Mouse (Mus musculus) forebrain, embryonic 15.5 days (tissue): ENCODE results near the gene Clk2. TPM values are rescaled to one million over a fixed set of nuclear protein-coding genes. Genes with fewer than 3 reads are reported as not detected.

Experiments used
- ATAC-seq: fragments of 200-750 bp; cut with Nextera tagmentation; replicated peaks from 2 replicates; pipeline ENCODE4 v1.8.0; 2017; ENCODE audit warnings: mild to moderate bottlenecking, moderate TSS enrichment, moderate library complexity
- H3K27ac ChIP-seq: fragments of 300-500 bp; sonication (generic); replicated peaks from 2 replicates; pipeline ENCODE4 v1.5.1; 2015; ENCODE audit warnings: mild to moderate bottlenecking, inconsistent platforms
- H3K27me3 ChIP-seq: fragments of 300-500 bp; sonication (generic); 2 replicates; pipeline ENCODE4 v1.6.1; 2015; ENCODE audit warnings: inconsistent platforms
- H3K36me3 ChIP-seq: fragments of 300-500 bp; sonication (generic); 2 replicates; pipeline ENCODE4 v1.6.1; 2015; ENCODE audit warnings: mild to moderate bottlenecking, inconsistent platforms
- H3K4me1 ChIP-seq: fragments of 300-500 bp; sonication (generic); 2 replicates; pipeline ENCODE4 v1.6.1; 2015; ENCODE audit warnings: inconsistent platforms
- H3K4me2 ChIP-seq: fragments of 300-500 bp; sonication (generic); replicated peaks from 2 replicates; pipeline ENCODE4 v1.6.1; 2015; ENCODE audit warnings: mild to moderate bottlenecking, inconsistent platforms
- H3K4me3 ChIP-seq: fragments of 300-500 bp; sonication (generic); 2 replicates; pipeline ENCODE4 v1.5.1; 2015; ENCODE audit warnings: mild to moderate bottlenecking, inconsistent platforms
- H3K9ac ChIP-seq: fragments of 300-500 bp; sonication (generic); replicated peaks from 2 replicates; pipeline ENCODE4 v1.6.1; 2015; ENCODE audit warnings: mild to moderate bottlenecking, inconsistent platforms
- H3K9me3 ChIP-seq: fragments of 300-500 bp; sonication (generic); 2 replicates; pipeline ENCODE4 v1.6.1; 2016; ENCODE audit warnings: inconsistent platforms
- WGBS: fragments of 180-500 bp; shearing (Covaris S2); methylation state at CpG from one replicate; pipeline ENCODE4 v1.1.7; 2015; ENCODE audit warnings: mixed read lengths; 5-methylcytosine and 5-hydroxymethylcytosine counted together
- polyA plus RNA-seq: library from polyadenylated mRNA; unstranded; fragments of >200 nt; fragmentation: Nextera tagmentation; extraction: Ambion mirVana; gene quantifications from 2 replicates; pipeline ENCODE4 v1.2.1, GENCODE M21; 2015

The Clk2 gene
- polyA plus RNA-seq, 1 experiment from 2014 or later, result 26.9 TPM

DNA sequence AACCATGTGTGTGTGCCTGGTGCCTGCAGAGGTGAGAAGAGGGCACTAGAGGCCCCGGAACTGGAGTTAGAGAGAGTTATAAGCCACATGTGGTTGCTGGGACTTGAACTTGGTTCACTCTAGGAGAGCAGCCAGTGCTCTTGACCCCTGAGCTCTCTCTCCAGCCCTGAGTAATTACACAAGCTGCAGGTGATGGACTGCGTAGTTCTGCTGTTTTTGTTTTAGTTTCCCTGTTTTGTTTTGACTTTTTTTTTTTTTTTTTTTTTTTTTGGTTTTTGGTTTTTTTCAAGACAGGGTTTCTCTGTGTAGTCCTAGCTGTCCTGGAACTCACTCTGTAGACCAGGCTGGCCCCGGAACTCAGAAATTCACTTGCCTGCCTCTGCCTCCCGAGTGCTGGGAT is 2.8 kb upstream of the Clk2 start:
- peaks cover 42% of the 10 kb centered on the region for H3K4me1 ChIP-seq
- 0 out of 2 replicates have a peak, but pooled peaks cover under 1% of the 10 kb centered on the region for H3K36me3 ChIP-seq
- no peak overlapping the region for H3K4me2 ChIP-seq
- ATAC-seq, result no peak
- no peaks in the 10 kb centered on the region for H3K9me3 ChIP-seq
- H3K9ac ChIP-seq, result no peak overlapping the region
- 82% methylated on average over 4 of the region's 4 CpGs for WGBS
- no peaks in the 10 kb centered on the region for H3K27me3 ChIP-seq
- no peak overlapping the region for H3K4me3 ChIP-seq
- no peak overlapping the region for H3K27ac ChIP-seq

DNA sequence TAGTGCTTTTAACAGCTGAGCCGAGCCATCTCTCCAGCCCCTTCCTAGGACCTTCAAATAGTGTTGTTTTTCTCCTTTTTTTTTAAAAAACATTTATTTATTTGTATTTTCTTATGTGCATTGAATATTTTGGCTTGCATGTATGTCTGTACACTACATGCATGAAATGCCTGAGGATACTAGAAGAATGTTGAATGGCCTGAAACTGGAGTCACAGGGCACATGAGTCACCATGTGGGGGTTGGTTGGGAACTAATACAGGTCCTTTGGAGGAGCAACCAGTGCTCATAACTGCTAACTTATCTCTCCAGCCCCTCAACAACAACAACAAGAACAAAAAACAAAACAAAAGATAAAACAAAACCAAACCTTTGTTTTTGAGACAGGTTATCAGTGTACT is 1.5 kb upstream of the Clk2 start:
- H3K27ac ChIP-seq, result no peak overlapping the region
- no peaks in the 10 kb centered on the region for H3K9me3 ChIP-seq
- no peaks in the 10 kb centered on the region for H3K27me3 ChIP-seq
- no peak for ATAC-seq
- peaks cover 11% of the 10 kb centered on the region for H3K36me3 ChIP-seq
- 84% methylated on average over 1 of the region's 1 CpGs for WGBS
- no peak overlapping the region for H3K4me3 ChIP-seq
- peaks cover 41% of the 10 kb centered on the region for H3K4me1 ChIP-seq
- H3K9ac ChIP-seq, result no peak overlapping the region
- no peak overlapping the region for H3K4me2 ChIP-seq

GRCm38 (mm10) chr3:89163643-89164245 is 851 bp upstream of the Clk2 start:
- Histone ChIP-seq H3K27me3 (no peaks in the 10 kb centered on the region), H3K4me1 (peaks cover 35% of the 10 kb centered on the region), H3K9ac (peak overlapping the region; percentile 96), H3K4me3 (peak overlapping the region; percentile 84), H3K9me3 (no peaks in the 10 kb centered on the region), H3K27ac (peak overlapping the region; percentile 94), H3K4me2 (peak overlapping the region; percentile 66), H3K36me3 (peaks cover 17% of the 10 kb centered on the region)
- ATAC-seq, result no peak
- WGBS, result 76% methylated on average over 5 of the region's 5 CpGs

- WGBS, result 25% methylated on average over 12 of the region's 12 CpGs
These were observed 774 bp downstream of the Clk2 start for GRCm38 (mm10) chr3:89165268-89165870.

GRCm38 (mm10) chr3:89166945-89167344 is 2.4 kb downstream of the Clk2 start:
- H3K9me3 ChIP-seq, result no peaks in the 10 kb centered on the region
- peaks cover 28% of the 10 kb centered on the region for H3K4me1 ChIP-seq
- ATAC-seq, result no peak
- H3K27me3 ChIP-seq, result no peaks in the 10 kb centered on the region
- H3K36me3 ChIP-seq, result peaks cover 46% of the 10 kb centered on the region
- no peak overlapping the region for H3K4me2 ChIP-seq
- no peak overlapping the region for H3K27ac ChIP-seq
- no peak overlapping the region for H3K4me3 ChIP-seq
- no peak overlapping the region for H3K9ac ChIP-seq
- WGBS, result 94% methylated on average over 19 of the region's 19 CpGs

More at GRCm38 (mm10) chr3:89165268-89165870, 774 bp downstream of the Clk2 start:
- Histone ChIP-seq H3K27ac (peak overlapping the region; percentile 94), H3K4me3 (peak overlapping the region; percentile 84), H3K9ac (peak overlapping the region; percentile 96), H3K4me1 (peaks cover 29% of the 10 kb centered on the region), H3K27me3 (no peaks in the 10 kb centered on the region), H3K9me3 (no peaks in the 10 kb centered on the region), H3K4me2 (peak overlapping the region; percentile 66), H3K36me3 (peaks cover 33% of the 10 kb centered on the region)
- ATAC-seq, result no peak

DNA sequence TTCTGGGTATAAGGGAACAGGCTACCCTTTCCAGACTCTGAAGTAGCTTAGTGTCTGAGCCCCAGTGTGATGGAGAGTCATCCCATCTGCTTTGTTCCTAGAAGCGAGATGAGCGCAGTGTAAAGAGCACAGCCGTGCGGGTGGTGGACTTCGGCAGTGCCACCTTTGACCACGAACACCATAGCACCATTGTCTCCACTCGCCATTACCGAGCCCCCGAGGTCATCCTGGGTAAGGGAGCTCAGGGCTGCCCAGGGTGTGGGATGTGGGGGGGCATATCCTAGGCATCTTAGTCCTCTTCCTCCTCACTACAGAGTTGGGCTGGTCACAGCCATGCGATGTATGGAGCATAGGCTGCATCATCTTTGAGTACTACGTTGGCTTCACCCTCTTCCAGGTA is 10.2 kb downstream of the Clk2 start:
- Histone ChIP-seq H3K27ac (no peak overlapping the region), H3K9me3 (no peaks in the 10 kb centered on the region), H3K4me1 (peaks cover 22% of the 10 kb centered on the region), H3K4me3 (no peak overlapping the region), H3K9ac (no peak overlapping the region), H3K27me3 (no peaks in the 10 kb centered on the region), H3K36me3 (peaks cover 73% of the 10 kb centered on the region), H3K4me2 (no peak overlapping the region)
- whole genome bisulfite sequencing, result 91% methylated on average over 11 of the region's 11 CpGs
- no peak for ATAC-seq

- no peaks in the 10 kb centered on the region for H3K27me3 ChIP-seq
- peaks cover 73% of the 10 kb centered on the region for H3K36me3 ChIP-seq
- no peak for ATAC-seq
- H3K9me3 ChIP-seq, result no peaks in the 10 kb centered on the region
- no peak overlapping the region for H3K4me2 ChIP-seq
- H3K9ac ChIP-seq, result no peak overlapping the region
- WGBS, result 94% methylated on average over 10 of the region's 10 CpGs
- no peak overlapping the region for H3K4me3 ChIP-seq
- H3K27ac ChIP-seq, result no peak overlapping the region
- peaks cover 22% of the 10 kb centered on the region for H3K4me1 ChIP-seq
These were observed 10.9 kb downstream of the Clk2 start for GRCm38 (mm10) chr3:89175544-89175943.

DNA sequence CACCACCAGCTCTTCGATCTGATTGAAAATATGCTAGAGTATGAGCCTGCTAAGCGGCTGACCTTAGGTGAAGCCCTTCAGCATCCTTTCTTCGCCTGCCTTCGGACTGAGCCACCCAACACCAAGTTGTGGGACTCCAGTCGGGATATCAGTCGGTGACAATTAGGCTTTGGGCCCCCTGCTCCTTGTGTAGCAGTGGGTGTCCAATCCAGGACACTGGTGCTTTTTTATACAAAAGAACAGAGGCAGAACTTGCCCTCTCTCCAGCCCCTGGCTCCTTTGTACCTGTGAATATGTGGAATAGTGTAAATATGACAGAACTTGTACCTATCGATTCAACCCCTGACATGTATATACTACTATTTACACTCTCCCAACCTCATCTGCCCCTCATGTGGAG is 11.8 kb downstream of the Clk2 start:
- Histone ChIP-seq H3K27me3 (no peaks in the 10 kb centered on the region), H3K27ac (no peak overlapping the region), H3K9me3 (no peaks in the 10 kb centered on the region), H3K4me2 (no peak overlapping the region), H3K36me3 (peaks cover 74% of the 10 kb centered on the region), H3K9ac (no peak overlapping the region), H3K4me3 (peak overlapping the region; percentile 81; the same call in 1 of the 2 replicates), H3K4me1 (peaks cover 22% of the 10 kb centered on the region)
- WGBS, result 85% methylated on average over 7 of the region's 7 CpGs
- no peak; the same call in 1 of the 2 replicates for ATAC-seq

DNA sequence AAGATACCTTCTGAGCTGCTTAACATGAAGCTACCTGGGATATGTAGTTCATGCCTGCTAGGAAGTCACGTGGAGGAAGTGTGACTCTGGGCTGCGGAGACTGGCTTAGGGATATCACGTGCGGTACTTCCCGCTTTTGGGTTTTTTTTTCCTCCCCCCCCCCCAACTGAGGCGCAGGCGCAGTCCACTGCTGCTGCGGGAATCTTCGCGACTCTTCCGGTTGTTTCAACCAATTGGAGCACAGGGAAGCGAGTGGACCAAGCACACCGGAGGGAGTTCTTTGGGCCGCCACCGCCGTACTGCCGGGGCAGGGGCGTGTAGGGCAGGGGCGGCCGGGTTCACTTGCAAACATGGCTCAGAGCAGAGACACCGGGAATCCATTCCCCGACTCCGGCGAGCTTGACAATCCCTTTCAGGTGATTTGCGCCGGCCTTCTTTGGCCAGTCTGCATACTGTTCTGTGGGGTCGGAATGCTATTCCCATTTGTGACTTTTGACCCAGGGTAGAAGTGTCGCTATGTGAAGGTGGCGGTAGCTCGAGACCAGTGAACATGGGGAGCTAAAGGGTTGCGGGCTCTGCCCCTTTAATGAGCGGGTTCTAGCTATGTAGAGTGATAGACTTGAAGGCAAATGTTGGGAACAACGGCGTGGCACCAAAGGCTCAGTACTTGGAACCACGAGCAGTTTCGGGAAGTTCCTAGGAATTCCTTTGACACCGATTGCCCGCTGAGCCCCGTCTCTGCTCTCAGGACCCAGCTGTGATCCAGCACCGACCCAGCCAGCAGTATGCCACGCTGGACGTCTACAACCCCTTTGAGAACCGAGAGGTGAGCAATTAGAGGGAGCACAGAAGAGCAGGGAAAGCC is 12.9 kb downstream of the Clk2 start, which contains the start of gene Scamp3:
Gene Scamp3 (plus strand): TSS at position 232 of the 865 bp plus-strand sequence.
- WGBS, result under 1% methylated on average over 43 of the region's 43 CpGs
- H3K36me3 ChIP-seq, result peaks cover 74% of the 10 kb centered on the region
- peak within 1 kb of the TSS; percentile 74 for H3K27ac ChIP-seq

GRCm38 (mm10) chr3:89178107-89178385 is 13.5 kb downstream of the Clk2 start:
- H3K36me3 ChIP-seq, result peaks cover 68% of the 10 kb centered on the region
- ATAC-seq, result no peak
- no peaks in the 10 kb centered on the region for H3K9me3 ChIP-seq
- peaks cover 27% of the 10 kb centered on the region for H3K4me1 ChIP-seq
- 10% methylated on average over 6 of the region's 6 CpGs for WGBS
- H3K27me3 ChIP-seq, result no peaks in the 10 kb centered on the region
- peak overlapping the region; percentile 74 for H3K27ac ChIP-seq
- peak overlapping the region; percentile 71 for H3K9ac ChIP-seq
- H3K4me2 ChIP-seq, result peak overlapping the region; percentile 96
- peak overlapping the region; percentile 81 for H3K4me3 ChIP-seq

More for the DNA sequence above, 12.9 kb downstream of the Clk2 start, which contains the start of gene Scamp3:
- peak within 1 kb of the TSS; percentile 81 for H3K4me3 ChIP-seq
- H3K4me1 ChIP-seq, result peaks cover 22% of the 10 kb centered on the region
- H3K9ac ChIP-seq, result peak within 1 kb of the TSS; percentile 71
- no peaks in the 10 kb centered on the region for H3K9me3 ChIP-seq
- no peaks in the 10 kb centered on the region for H3K27me3 ChIP-seq
- peak; percentile 97 for ATAC-seq
- peak within 1 kb of the TSS; percentile 96 for H3K4me2 ChIP-seq

- WGBS, result 90% methylated on average over 11 of the region's 11 CpGs
- H3K4me2 ChIP-seq, result peak overlapping the region; percentile 96; the same call in 1 of the 2 replicates
These were observed 14.5 kb downstream of the Clk2 start for GRCm38 (mm10) chr3:89179056-89179455.

More at GRCm38 (mm10) chr3:89179056-89179455, 14.5 kb downstream of the Clk2 start:
- H3K9ac ChIP-seq, result no peak overlapping the region
- H3K4me3 ChIP-seq, result peak overlapping the region; percentile 81; the same call in 1 of the 2 replicates
- H3K36me3 ChIP-seq, result peaks cover 58% of the 10 kb centered on the region
- H3K27ac ChIP-seq, result no peak overlapping the region
- ATAC-seq, result no peak
- H3K27me3 ChIP-seq, result no peaks in the 10 kb centered on the region
- peaks cover 37% of the 10 kb centered on the region for H3K4me1 ChIP-seq
- no peaks in the 10 kb centered on the region for H3K9me3 ChIP-seq
